Mouse (Mus musculus): ENCODE data around the gene H6pd.

GRCm38 (mm10) chr4:149942831-149943741, 65.7 kb downstream of the H6pd start:
- TF ChIP-seq POU5F1 (IDR thresholded peaks at IDR 0.05; ENCODE audit: borderline replicate concordance, low read length) = no peak
- no peak for TF ChIP-seq CTCF (conservative IDR thresholded peaks at IDR 0.05; ENCODE audit: low read length)

Measured in E14TG2a.4 (cell line).